Comparison of ENCODE assay signal across 24 mouse cellular contexts in the genomic region with DNA sequence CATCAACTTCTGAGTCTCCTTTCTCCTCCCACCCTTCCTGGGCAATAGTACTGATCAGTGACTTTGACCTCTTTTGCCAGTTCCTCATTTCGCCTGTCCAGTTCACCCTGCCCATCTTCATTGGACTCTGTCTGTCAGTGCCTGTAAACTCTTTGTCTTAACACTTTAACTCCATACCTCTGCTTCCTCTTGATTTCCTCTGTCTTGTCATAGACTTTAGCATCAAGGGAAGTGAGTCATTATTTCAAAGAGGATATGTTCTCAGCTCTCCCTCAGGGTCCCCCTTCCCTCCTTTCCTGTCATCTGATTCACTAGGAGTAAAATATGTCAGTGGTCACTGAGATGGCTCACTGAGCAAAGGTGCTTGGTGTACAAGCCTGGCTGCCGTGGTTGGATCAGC. TPM values are rescaled to one million over a fixed set of nuclear protein-coding genes. Genes with fewer than 3 reads are reported as not detected.
DNase-seq lines count a peak whose midpoint lies in the region; ATAC-seq and TF ChIP-seq lines count a peak whose summit lies in the region.
"Had no signal": no experiment of that assay in that cellular context is flagged by ENCODE, and none has a peak within 500 bp of the region (broad histone marks: within the 10 kb centered on the region; RNA-seq: fewer than 3 reads in every experiment).

No protein-coding gene starts in this region.

- H3K9ac ChIP-seq in forebrain, embryonic 15.5 days (replicated peaks): no peak overlapping the region
- no peak overlapping the region for H3K9ac ChIP-seq in hindbrain, postnatal 0 days (replicated peaks; ENCODE audit: low read length)
- H3K9ac ChIP-seq: embryonic facial prominence, embryonic 13.5 days; forebrain, embryonic 13.5 days; heart, embryonic 15.5 days; hindbrain, embryonic 14.5 days had no signal

- H3K27ac ChIP-seq in forebrain, embryonic 10.5 days: 0 out of 2 replicates have a peak overlapping the region, but pooled peaks have one; percentile 5
- no peak overlapping the region for H3K27ac ChIP-seq in forebrain, embryonic 15.5 days (replicated peaks)
- H3K27ac ChIP-seq in hindbrain, postnatal 0 days: no peak overlapping the region
- H3K27ac ChIP-seq: embryonic facial prominence, embryonic 13.5 days; forebrain, embryonic 13.5 days; heart, embryonic 10.5 days; heart, embryonic 15.5 days; hindbrain, embryonic 14.5 days had no signal

- no peak for DNase-seq in forebrain, embryonic 10.5 days (ENCODE audit: extremely low spot score, low spot score)
- DNase-seq in G1E (ENCODE audit: low spot score): no peak
- DNase-seq in induced T-regulatory cell, adult 2 months (ENCODE audit: low read depth): peak; percentile 14
- no peak for DNase-seq in embryo, embryonic 10.5 days (ENCODE audit: low spot score)
- no peak for DNase-seq in spleen, postnatal 36 days (ENCODE audit: low spot score in 2 of 2)
- DNase-seq in hindbrain, postnatal 0 days (ENCODE audit: low spot score): no peak
- DNase-seq: adrenal gland, adult 2 months; adrenal gland, postnatal 25 days; cerebellum, adult 2 months; cerebellum, postnatal 10 days; gastrocnemius, postnatal 36 days; heart, adult 18-20 months; heart, postnatal 14 days; kidney, adult 18-20 months had no signal

- no peaks in the 10 kb centered on the region for H3K9me3 ChIP-seq in forebrain, embryonic 10.5 days
- no peaks in the 10 kb centered on the region for H3K9me3 ChIP-seq in forebrain, embryonic 15.5 days
- no peaks in the 10 kb centered on the region for H3K9me3 ChIP-seq in G1E (replicated peaks)
- no peaks in the 10 kb centered on the region for H3K9me3 ChIP-seq in hindbrain, postnatal 0 days (ENCODE audit: low read length)
- H3K9me3 ChIP-seq: embryonic facial prominence, embryonic 13.5 days; forebrain, embryonic 13.5 days; heart, embryonic 10.5 days; heart, embryonic 15.5 days had no signal

- peaks cover 24% of the 10 kb centered on the region for H3K36me3 ChIP-seq in forebrain, embryonic 10.5 days (replicated peaks)
- H3K36me3 ChIP-seq in forebrain, embryonic 15.5 days: no peaks in the 10 kb centered on the region; the same call in 1 of the 2 replicates
- peaks cover 22% of the 10 kb centered on the region for H3K36me3 ChIP-seq in G1E (replicated peaks)
- no peaks in the 10 kb centered on the region for H3K36me3 ChIP-seq in hindbrain, postnatal 0 days (ENCODE audit: insufficient read depth, low read length)

- ATAC-seq in forebrain, embryonic 15.5 days (replicated peaks): no peak
- peak; percentile 30; the same call in 1 of the 2 replicates for ATAC-seq in G1E (ENCODE audit: extremely low read depth, insufficient number of reproducible peaks, low FRiP score, poor library complexity, severe bottlenecking)
- ATAC-seq in megakaryocyte progenitor cell, adult 5-6 weeks (replicated peaks; ENCODE audit: poor library complexity): peak; percentile 38
- no peak for ATAC-seq in hindbrain, postnatal 0 days
- ATAC-seq: activated CD4-positive, CD25-positive, alpha-beta regulatory T cell, adult 4 months; forebrain, embryonic 13.5 days had no signal

- WGBS in forebrain, embryonic 10.5 days: 77% methylated on average over 2 of the region's 2 CpGs
- 91% methylated on average over 2 of the region's 2 CpGs for WGBS in forebrain, embryonic 15.5 days
- WGBS in hindbrain, postnatal 0 days: 71% methylated on average over 2 of the region's 2 CpGs

- no peak overlapping the region for H3K4me3 ChIP-seq in forebrain, embryonic 10.5 days
- no peak overlapping the region for H3K4me3 ChIP-seq in forebrain, embryonic 15.5 days
- no peak overlapping the region for H3K4me3 ChIP-seq in G1E (ENCODE audit: low read depth, low read length)
- H3K4me3 ChIP-seq in hindbrain, postnatal 0 days (ENCODE audit: low read length): no peak overlapping the region
- H3K4me3 ChIP-seq: embryonic facial prominence, embryonic 13.5 days; forebrain, embryonic 13.5 days; heart, embryonic 10.5 days; heart, embryonic 15.5 days had no signal

- no peaks in the 10 kb centered on the region for H3K27me3 ChIP-seq in forebrain, embryonic 10.5 days (ENCODE audit: poor library complexity, severe bottlenecking)
- H3K27me3 ChIP-seq in forebrain, embryonic 15.5 days: no peaks in the 10 kb centered on the region
- peaks cover 7% of the 10 kb centered on the region for H3K27me3 ChIP-seq in G1E (ENCODE audit: insufficient read depth, low read length)
- no peaks in the 10 kb centered on the region for H3K27me3 ChIP-seq in hindbrain, postnatal 0 days (ENCODE audit: insufficient read depth, low read length)
- H3K27me3 ChIP-seq: embryonic facial prominence, embryonic 13.5 days; forebrain, embryonic 13.5 days; heart, embryonic 15.5 days had no signal

- H3K4me2 ChIP-seq in forebrain, embryonic 15.5 days (replicated peaks): no peak overlapping the region
- no peak overlapping the region for H3K4me2 ChIP-seq in hindbrain, postnatal 0 days (ENCODE audit: low read depth, low read length)
- H3K4me2 ChIP-seq: embryonic facial prominence, embryonic 13.5 days; forebrain, embryonic 13.5 days; heart, embryonic 15.5 days; hindbrain, embryonic 14.5 days had no signal

- TF ChIP-seq CTCF in G1E (IDR thresholded peaks at IDR 0.05; ENCODE audit: low read depth, low read length): no peak
- TF ChIP-seq CTCF in hindbrain, postnatal 0 days (IDR thresholded peaks at IDR 0.05; ENCODE audit: low read depth): no peak

- H3K4me1 ChIP-seq in forebrain, embryonic 10.5 days: peaks cover 40% of the 10 kb centered on the region
- peaks cover 32% of the 10 kb centered on the region for H3K4me1 ChIP-seq in forebrain, embryonic 15.5 days
- peaks cover 2% of the 10 kb centered on the region; the same call in 1 of the 2 replicates for H3K4me1 ChIP-seq in G1E (ENCODE audit: insufficient read depth, low read depth, low read length)
- no peaks in the 10 kb centered on the region for H3K4me1 ChIP-seq in hindbrain, postnatal 0 days (ENCODE audit: insufficient read depth, low read length)
- H3K4me1 ChIP-seq: heart, embryonic 10.5 days had no signal

RNA-seq across cellular contexts. Expression of gene Lix1, which starts 3.8 kb away (rescaled TPM):
- 104 and 105 TPM in 2 replicates for polyA plus RNA-seq in forebrain, embryonic 10.5 days (2016; fragmentation: Nextera tagmentation; extraction: Ambion mirVana)
- polyA plus RNA-seq in forebrain, embryonic 15.5 days (2015; fragmentation: Nextera tagmentation; extraction: Ambion mirVana): 34.1 and 39.5 TPM in 2 replicates
- total RNA-seq in G1E (2014; fragmentation: Nextera tagmentation) (not detected in 2 replicates), G1E (2017) (0.16 and 0.17 TPM in 2 replicates)
- polyA plus RNA-seq in G1E (2012): not detected in 2 replicates
- not detected in 2 replicates for total RNA-seq in megakaryocyte progenitor cell, adult 5-6 weeks (2015)
- total RNA-seq in megakaryocyte progenitor cell, adult 5-6 weeks (2017): not detected in 2 replicates
- total RNA-seq in hindbrain, postnatal 0 days (2014; rRNA removed): 9.9 and 11.2 TPM in 2 replicates
- 11.9 and 13.5 TPM in 2 replicates for polyA plus RNA-seq in hindbrain, postnatal 0 days (2015; fragmentation: Nextera tagmentation; extraction: Ambion mirVana)
- total RNA-seq: hematopoietic stem cell, adult 5-6 weeks; MEL had no signal
- polyA plus RNA-seq: activated CD4-positive, CD25-positive, alpha-beta regulatory T cell, adult 4 months had no signal

RNA-seq across cellular contexts. Expression of gene Riok2, which starts 24.6 kb away (rescaled TPM):
- polyA plus RNA-seq in forebrain, embryonic 10.5 days (2016; fragmentation: Nextera tagmentation; extraction: Ambion mirVana): 33.2 and 33.4 TPM in 2 replicates
- 27.0 and 29.4 TPM in 2 replicates for polyA plus RNA-seq in forebrain, embryonic 15.5 days (2015; fragmentation: Nextera tagmentation; extraction: Ambion mirVana)
- 57.7 and 74.8 TPM in 2 replicates for total RNA-seq in G1E (2014; fragmentation: Nextera tagmentation)
- 78.5 and 81.3 TPM in 2 replicates for total RNA-seq in G1E (2017)
- polyA plus RNA-seq in G1E (2012): 3.5 and 8.2 TPM in 2 replicates
- total RNA-seq in megakaryocyte progenitor cell, adult 5-6 weeks (2015): 44.1 and 53.1 TPM in 2 replicates
- 43.6 and 56.7 TPM in 2 replicates for total RNA-seq in megakaryocyte progenitor cell, adult 5-6 weeks (2017)
- total RNA-seq in hindbrain, postnatal 0 days (2014; rRNA removed): 19.0 and 36.7 TPM in 2 replicates
- 15.0 and 19.2 TPM in 2 replicates for polyA plus RNA-seq in hindbrain, postnatal 0 days (2015; fragmentation: Nextera tagmentation; extraction: Ambion mirVana)

Comparison
In these comparisons a context has a peak if more than half of its experiments do, and no peak if none do; other contexts are left out.
1. ATAC-seq: peak in G1E (single experiment) and megakaryocyte progenitor cell, adult 5-6 weeks (single experiment); none in forebrain, embryonic 15.5 days (single experiment) and hindbrain, postnatal 0 days (single experiment).
2. RNA of gene Lix1, which starts 3.8 kb away (polyA plus RNA-seq): 104 to 105 TPM in forebrain, embryonic 10.5 days, 34.1 to 39.5 TPM in forebrain, embryonic 15.5 days and 11.9 to 13.5 TPM in hindbrain, postnatal 0 days; not detected in G1E; every median in the first group is over 10 times any median in the second.